Mouse (Mus musculus): ENCODE results near the gene Sycp1. TPM values are rescaled to one million over a fixed set of nuclear protein-coding genes. Genes with fewer than 3 reads are reported as not detected.

Sycp1 gene
- polyA plus RNA-seq, 1 experiment from 2014 or later, result not detected

DNA sequence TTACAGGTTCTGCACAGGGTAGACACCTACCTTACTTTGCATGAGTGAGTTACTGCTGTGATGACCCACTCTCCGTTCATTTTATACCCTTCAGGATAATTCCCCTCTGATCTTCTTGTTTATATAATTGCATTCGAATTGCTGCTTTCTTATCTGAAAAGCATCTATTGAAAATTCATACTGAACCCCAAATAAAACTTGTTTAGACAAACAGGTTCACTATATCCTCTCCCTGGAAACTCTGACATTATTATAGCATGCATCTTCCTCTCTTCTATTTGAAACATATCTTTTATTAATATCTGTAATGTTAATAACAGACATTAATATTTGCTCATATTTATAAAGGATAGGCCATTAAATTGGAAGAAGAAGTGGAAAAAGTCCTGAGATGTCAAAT is 153.3 kb downstream of the Sycp1 start, which contains the start of gene Tshb:
Tshb (minus strand) TSS at position 101 of the 400 bp plus-strand sequence.
- H3K36me3 ChIP-seq (replicated peaks; ENCODE audit: control insufficient read depth, insufficient read depth), result no peaks in the 10 kb centered on the region
- DNase-seq (ENCODE audit: low spot score), result no peak
- no peaks in the 10 kb centered on the region for H3K27me3 ChIP-seq (ENCODE audit: control insufficient read depth, insufficient read depth, low read length)
- no peak within 1 kb of the TSS for H3K27ac ChIP-seq
- H3K4me2 ChIP-seq (replicated peaks), result no peak within 1 kb of the TSS
- H3K4me1 ChIP-seq (replicated peaks; ENCODE audit: control insufficient read depth, insufficient read depth, low read length), result no peaks in the 10 kb centered on the region
- H3K9me3 ChIP-seq (ENCODE audit: control insufficient read depth, low read length), result no peaks in the 10 kb centered on the region
- H3K9ac ChIP-seq, result no peak within 1 kb of the TSS
- WGBS, result 81% methylated on average over 2 of the region's 2 CpGs
- H3K4me3 ChIP-seq (replicated peaks; ENCODE audit: low read length), result no peak within 1 kb of the TSS
- ATAC-seq (ENCODE audit: low FRiP score), result no peak

DNA sequence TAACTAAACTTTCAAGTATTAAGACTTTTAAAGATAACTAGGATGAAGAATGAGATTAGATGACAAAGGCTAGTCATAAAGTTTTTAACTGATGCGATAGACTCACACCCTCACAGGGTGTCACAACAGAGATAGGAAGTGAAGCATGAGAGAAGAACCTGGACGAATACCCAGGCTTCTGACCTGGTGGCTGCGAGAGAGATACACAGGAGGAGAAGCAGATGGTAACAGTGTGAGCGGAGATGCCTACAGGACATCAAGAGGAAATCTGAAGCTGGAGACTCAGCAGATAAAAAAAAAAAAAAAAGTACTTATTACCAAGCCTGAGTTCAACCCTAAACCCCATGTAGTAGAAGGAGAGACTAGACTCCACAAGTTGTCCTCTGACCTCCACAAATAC is 162.9 kb downstream of the Sycp1 start:
- H3K27ac ChIP-seq, result no peak overlapping the region
- H3K9ac ChIP-seq, result no peak overlapping the region
- 94% methylated on average over 4 of the region's 4 CpGs for WGBS
- no peak overlapping the region for H3K4me2 ChIP-seq (replicated peaks)
- H3K36me3 ChIP-seq (replicated peaks; ENCODE audit: control insufficient read depth, insufficient read depth), result no peaks in the 10 kb centered on the region; the same call in 1 of the 2 replicates
- no peaks in the 10 kb centered on the region for H3K4me1 ChIP-seq (replicated peaks; ENCODE audit: control insufficient read depth, insufficient read depth, low read length)
- H3K9me3 ChIP-seq (ENCODE audit: control insufficient read depth, low read length), result no peaks in the 10 kb centered on the region
- no peaks in the 10 kb centered on the region for H3K27me3 ChIP-seq (ENCODE audit: control insufficient read depth, insufficient read depth, low read length)
- DNase-seq (ENCODE audit: low spot score) (no peak), ATAC-seq (ENCODE audit: low FRiP score) (no peak)
- no peak overlapping the region for H3K4me3 ChIP-seq (replicated peaks; ENCODE audit: low read length)

Other genes starting within 250 kb of the Sycp1 start
- gene Tspan2, start 201.6 kb downstream of the Sycp1 start, polyA plus RNA-seq (2014; fragmentation: Nextera tagmentation; extraction: Ambion mirVana), result 15.4 and 16.1 TPM in 2 replicates
- gene Tshb, start 153.4 kb downstream of the Sycp1 start, polyA plus RNA-seq (2014; fragmentation: Nextera tagmentation; extraction: Ambion mirVana), result 0.31 and 0.50 TPM in 2 replicates
- gene Nr1h5, start 28.0 kb upstream of the Sycp1 start, polyA plus RNA-seq (2014; fragmentation: Nextera tagmentation; extraction: Ambion mirVana), result 0.07 and 0.09 TPM in 2 replicates
- 67.0 TPM in 2 replicates for gene Sike1, start 59.6 kb upstream of the Sycp1 start, polyA plus RNA-seq (2014; fragmentation: Nextera tagmentation; extraction: Ambion mirVana)
- gene Csde1, start 84.3 kb upstream of the Sycp1 start, polyA plus RNA-seq (2014; fragmentation: Nextera tagmentation; extraction: Ambion mirVana), result 416 and 429 TPM in 2 replicates
- 87.5 and 93.1 TPM in 2 replicates for gene Nras, start 122.2 kb upstream of the Sycp1 start, polyA plus RNA-seq (2014; fragmentation: Nextera tagmentation; extraction: Ambion mirVana)
- gene Ampd1, start 137.9 kb upstream of the Sycp1 start, polyA plus RNA-seq (2014; fragmentation: Nextera tagmentation; extraction: Ambion mirVana), result not detected in 2 replicates
- 1.3 TPM in 2 replicates for gene Dennd2c, start 166.5 kb upstream of the Sycp1 start, polyA plus RNA-seq (2014; fragmentation: Nextera tagmentation; extraction: Ambion mirVana)
- gene Bcas2, start 235.6 kb upstream of the Sycp1 start, polyA plus RNA-seq (2014; fragmentation: Nextera tagmentation; extraction: Ambion mirVana), result 184 and 190 TPM in 2 replicates